Mouse (Mus musculus) brain, embryonic 14.5 days (tissue): Measurements from ENCODE around the gene She.

Source experiments
- CTCF ChIP-seq: fragments of 200-500 bp; IDR thresholded peaks from 2 replicates; pipeline ENCODE4 v1.5.1; 2012; ENCODE audit warnings: inconsistent platforms, mild to moderate bottlenecking, moderate library complexity, borderline replicate concordance; ENCODE audit not compliant: insufficient read depth, insufficient read length; ENCODE audit errors: extremely low read depth
- POLR2A ChIP-seq: fragments of 200-500 bp; IDR thresholded peaks from 2 replicates; pipeline ENCODE4 v1.6.1; 2012; ENCODE audit warnings: mild to moderate bottlenecking, inconsistent platforms, borderline replicate concordance; ENCODE audit not compliant: poor library complexity, insufficient read depth, insufficient read length, severe bottlenecking; ENCODE audit errors: extremely low read depth

DNA sequence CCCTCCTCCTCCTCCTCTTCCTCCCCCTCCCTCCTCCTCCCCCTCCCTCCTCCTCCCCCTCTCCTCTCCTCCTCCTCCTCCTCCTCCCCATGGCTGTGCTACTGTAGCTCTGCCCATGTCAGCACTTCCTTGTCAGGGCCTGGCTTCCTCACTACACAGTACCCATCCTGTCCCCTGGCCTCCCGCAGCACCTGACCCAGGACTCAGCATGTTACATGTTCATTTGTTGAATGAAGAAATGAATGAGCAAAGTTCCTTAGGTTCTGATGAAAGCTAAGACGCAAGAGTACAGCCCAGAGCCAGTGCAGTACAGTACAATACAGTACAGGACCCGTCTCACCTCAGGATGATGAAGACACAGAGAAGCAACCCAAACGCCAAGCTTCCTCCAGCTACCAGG is 45.3 kb downstream of the She start:
- TF ChIP-seq CTCF, result no peak
- no peak for TF ChIP-seq POLR2A
